Mouse (Mus musculus) brown adipose tissue, adult 24 weeks (tissue): Measurements from ENCODE around the gene Gprc5c. TPM values are rescaled to one million over a fixed set of nuclear protein-coding genes. Genes with fewer than 3 reads are reported as not detected.

Experiments
- H3K27ac ChIP-seq: fragments of 200-500 bp; replicated peaks from 2 replicates; pipeline ENCODE4 v1.5.1; 2012; ENCODE audit warnings: low read depth, mild to moderate bottlenecking, low read length
- H3K4me1 ChIP-seq: fragments of 200-500 bp; 2 replicates; pipeline ENCODE4 v1.6.1; 2012; ENCODE audit warnings: low read length, mixed read lengths; ENCODE audit not compliant: control insufficient read depth, insufficient read depth, insufficient read length
- H3K4me3 ChIP-seq: fragments of 200-500 bp; 2 replicates; pipeline ENCODE4 v1.5.1; 2012; ENCODE audit warnings: low read depth, mild to moderate bottlenecking, low read length, moderate library complexity; ENCODE audit not compliant: insufficient read depth
- polyA plus RNA-seq: library from polyadenylated mRNA; stranded (reverse); fragments of >200 nt; gene quantifications from 2 replicates; pipeline ENCODE4 v1.2.4, GENCODE M21; 2012; ENCODE audit not compliant: missing spikeins, insufficient read depth, insufficient read length

Gprc5c gene
- polyA plus RNA-seq, 1 experiment: 8.4 TPM

- Histone ChIP-seq H3K27ac (no peak overlapping the region), H3K4me3 (no peak overlapping the region), H3K4me1 (0 out of 2 replicates have a peak, but pooled peaks cover 2% of the 10 kb centered on the region)
Measured at GRCm38 (mm10) chr11:114871540-114871939, 20.6 kb downstream of the Gprc5c start.

- Histone ChIP-seq H3K27ac (no peak overlapping the region), H3K4me1 (peaks cover 5% of the 10 kb centered on the region; the same call in 1 of the 2 replicates), H3K4me3 (no peak overlapping the region)
Measured at GRCm38 (mm10) chr11:114873022-114873817, 22.3 kb downstream of the Gprc5c start.

DNA sequence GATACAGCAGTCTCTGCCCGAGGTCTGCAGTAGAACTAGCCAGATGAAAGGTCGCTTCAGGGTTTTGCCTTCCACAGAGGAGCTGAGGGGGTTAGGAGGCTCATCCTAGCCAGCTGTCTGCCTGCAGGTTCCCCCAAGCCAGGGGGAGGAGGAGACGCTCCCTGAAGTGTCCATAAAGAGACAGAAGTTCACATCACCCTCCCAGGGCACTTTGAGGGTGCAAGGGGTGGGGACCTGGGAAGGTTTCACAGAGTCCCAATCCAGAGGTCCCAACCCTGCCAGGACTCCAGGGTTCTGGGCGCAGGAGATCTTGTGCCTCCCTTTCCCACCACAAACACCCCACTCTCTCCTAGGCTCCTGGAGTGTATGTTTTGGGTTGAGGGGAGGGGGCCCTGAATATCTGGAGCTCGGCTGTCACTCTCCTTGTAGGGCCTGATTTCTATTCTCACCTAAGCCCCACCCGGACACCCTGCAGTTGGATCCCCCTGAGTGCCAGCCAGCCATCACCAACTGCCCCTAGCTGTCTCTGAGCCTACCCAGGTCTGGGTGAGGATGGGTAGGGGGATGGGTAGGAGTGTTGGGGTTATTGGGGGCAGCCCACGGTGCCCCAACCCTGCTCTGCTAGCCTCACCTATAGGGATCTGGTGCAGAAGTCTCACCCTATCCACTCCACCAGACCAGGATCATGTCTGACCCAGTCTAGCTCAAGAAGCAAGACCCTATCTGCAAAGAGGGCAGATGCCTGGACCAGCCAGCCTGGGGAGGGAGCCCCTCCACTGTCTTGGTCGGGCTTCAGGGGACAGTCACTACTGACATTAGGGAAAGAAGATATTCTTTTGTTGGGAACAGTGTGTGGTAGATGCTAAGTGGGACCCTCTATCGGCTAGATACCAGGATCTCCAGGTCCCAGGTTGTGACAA is 23.5 kb downstream of the Gprc5c start:
- H3K27ac ChIP-seq: no peak overlapping the region
- H3K4me1 ChIP-seq: peaks cover 5% of the 10 kb centered on the region; the same call in 1 of the 2 replicates
- H3K4me3 ChIP-seq: no peak overlapping the region

DNA sequence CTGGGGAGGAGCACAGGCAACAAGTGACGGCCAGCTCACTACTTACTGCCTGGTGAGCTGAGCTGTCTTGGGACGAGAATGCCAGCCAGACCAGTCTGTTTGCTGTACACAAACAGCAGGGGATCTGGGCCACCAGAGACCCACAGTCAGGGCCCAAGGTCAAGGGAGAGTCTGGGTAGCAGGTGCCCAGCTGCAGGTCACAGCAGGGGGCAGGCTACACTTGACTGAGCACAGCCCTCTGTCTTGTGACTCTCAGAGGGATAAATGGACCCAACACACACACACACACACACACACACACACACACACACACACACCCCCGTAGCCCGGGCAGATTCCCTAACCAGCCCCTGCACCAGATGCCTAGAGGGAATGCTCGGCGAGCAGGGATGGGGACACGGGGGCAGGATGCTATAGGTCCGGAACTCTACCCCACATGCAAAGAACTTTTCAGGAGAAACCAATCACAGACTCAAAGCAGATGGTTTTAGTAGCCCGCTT is 24.4 kb downstream of the Gprc5c start:
- Histone ChIP-seq H3K27ac (no peak overlapping the region), H3K4me3 (no peak overlapping the region), H3K4me1 (peaks cover 5% of the 10 kb centered on the region; the same call in 1 of the 2 replicates)

DNA sequence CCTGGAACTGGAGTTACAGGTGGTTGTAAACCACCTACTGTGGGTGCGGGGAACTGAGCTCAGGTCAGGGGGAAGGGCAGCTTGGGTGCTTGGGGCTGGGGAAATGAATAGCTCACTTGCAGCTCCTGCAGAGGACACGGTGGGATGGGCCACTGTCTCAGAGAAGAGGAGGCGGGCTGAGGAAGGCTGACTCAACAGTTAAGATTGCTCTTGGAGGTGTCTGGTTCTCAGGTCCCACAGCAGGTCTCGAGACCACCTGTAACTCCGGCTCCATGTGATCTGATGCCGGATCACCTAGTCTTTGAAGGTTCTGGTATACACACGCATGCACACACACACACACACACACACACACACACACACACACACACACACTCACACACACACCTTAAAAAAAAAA is 25.2 kb downstream of the Gprc5c start:
- no peak overlapping the region for H3K27ac ChIP-seq

GRCm38 (mm10) chr11:114876621-114877020 is 25.7 kb downstream of the Gprc5c start:
- Histone ChIP-seq H3K4me1 (peaks cover 5% of the 10 kb centered on the region; the same call in 1 of the 2 replicates), H3K4me3 (no peak overlapping the region), H3K27ac (0 out of 2 replicates have a peak overlapping the region, but pooled peaks have one; percentile 40)

More for the DNA sequence above, 25.2 kb downstream of the Gprc5c start:
- peaks cover 5% of the 10 kb centered on the region; the same call in 1 of the 2 replicates for H3K4me1 ChIP-seq
- no peak overlapping the region for H3K4me3 ChIP-seq

DNA sequence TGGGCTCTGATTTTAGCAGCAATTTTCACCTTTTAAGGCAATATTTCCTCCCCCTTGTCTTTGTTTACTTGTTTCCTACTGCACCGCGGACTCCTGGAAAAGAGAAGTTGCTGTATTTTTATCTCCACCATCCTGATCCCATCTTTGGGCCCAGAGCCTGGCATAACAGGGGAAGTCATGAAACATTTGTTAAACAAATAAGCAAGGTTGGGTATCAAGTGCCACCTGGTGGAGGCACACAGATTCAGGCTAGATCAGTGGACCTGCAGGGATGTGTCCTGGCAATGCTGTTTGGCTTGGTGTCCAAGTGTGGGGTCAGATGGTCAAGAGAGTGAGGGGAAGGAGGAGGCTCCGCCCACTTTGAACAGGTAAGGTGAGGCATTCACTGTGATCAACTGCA is 26.2 kb downstream of the Gprc5c start:
- H3K27ac ChIP-seq: no peak overlapping the region
- no peak overlapping the region for H3K4me3 ChIP-seq
- peaks cover 5% of the 10 kb centered on the region; the same call in 1 of the 2 replicates for H3K4me1 ChIP-seq

DNA sequence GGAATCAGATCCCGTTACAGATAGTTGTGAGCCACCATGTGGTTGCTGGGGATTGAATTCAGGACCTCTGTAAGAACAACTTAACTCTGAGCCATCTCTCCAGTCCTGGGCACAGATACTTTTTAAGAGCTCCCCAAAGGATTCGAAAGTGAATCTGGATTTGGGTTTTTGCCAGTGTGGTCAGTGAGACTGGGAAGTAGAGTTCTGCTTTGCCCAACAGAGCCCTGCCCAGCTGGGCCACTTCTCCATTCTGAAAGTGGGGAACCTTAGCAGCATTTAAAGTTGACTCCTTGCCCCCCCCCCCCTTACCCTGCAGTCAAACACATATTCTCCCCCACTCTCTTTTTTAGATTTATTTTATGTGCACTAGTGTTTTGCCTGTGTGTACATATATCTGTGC is 28.7 kb downstream of the Gprc5c start:
- Histone ChIP-seq H3K27ac (0 out of 2 replicates have a peak overlapping the region, but pooled peaks have one; percentile 30), H3K4me3 (no peak overlapping the region), H3K4me1 (peaks cover 5% of the 10 kb centered on the region; the same call in 1 of the 2 replicates)

- peak overlapping the region; percentile 30; the same call in 1 of the 2 replicates for H3K27ac ChIP-seq
- H3K4me3 ChIP-seq: no peak overlapping the region
- peaks cover 3% of the 10 kb centered on the region; the same call in 1 of the 2 replicates for H3K4me1 ChIP-seq
Measured at GRCm38 (mm10) chr11:114880185-114880584, 29.2 kb downstream of the Gprc5c start.

DNA sequence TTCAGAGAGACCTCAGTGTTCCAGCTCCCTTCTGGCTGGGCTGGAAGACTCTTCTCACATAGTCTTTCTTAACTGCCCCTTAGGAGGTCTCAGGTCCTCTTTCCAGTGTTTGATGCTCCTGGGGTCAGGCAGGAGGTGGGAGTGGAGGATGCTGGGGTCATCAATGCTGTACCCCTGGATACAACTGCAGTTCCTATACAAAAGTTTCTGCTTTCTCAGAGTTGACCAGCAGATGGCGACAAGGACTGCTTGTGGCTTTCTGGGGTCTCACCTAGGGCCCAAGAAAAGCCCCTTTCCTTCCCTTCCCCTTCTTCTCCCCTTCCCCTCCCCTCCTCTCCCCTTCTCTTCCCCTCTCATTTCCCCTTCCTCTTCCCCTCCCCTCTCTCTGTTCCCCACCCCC is 29.6 kb downstream of the Gprc5c start:
- H3K4me1 ChIP-seq: peaks cover 3% of the 10 kb centered on the region; the same call in 1 of the 2 replicates
- no peak overlapping the region for H3K4me3 ChIP-seq
- H3K27ac ChIP-seq: peak overlapping the region; percentile 30; the same call in 1 of the 2 replicates

DNA sequence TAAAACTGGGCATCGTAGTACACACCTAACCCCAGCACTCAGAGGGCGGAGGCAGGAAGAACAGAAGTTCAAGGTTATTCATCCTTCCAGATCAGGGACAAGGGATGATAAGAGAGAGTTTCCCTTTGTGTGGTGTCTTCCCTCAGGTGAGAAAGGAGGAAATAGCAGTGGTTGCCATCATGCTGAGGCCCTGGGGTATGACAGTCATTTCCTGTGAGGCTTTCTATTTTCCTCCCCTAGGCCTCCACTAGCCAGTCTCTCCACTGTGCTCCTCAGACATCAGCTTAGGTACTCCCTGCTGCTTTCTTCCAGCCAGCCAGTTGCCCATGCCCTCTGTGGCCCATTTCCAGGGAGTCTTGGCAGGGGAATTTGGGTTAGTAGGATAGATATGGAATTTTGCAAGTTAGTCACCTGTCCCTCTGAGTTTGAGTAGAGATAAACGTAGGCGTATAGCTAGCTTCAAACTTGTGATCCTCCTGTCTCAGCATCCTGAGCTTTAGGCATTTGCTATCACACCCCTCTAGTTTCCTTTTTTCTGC is 32.4 kb downstream of the Gprc5c start:
- no peaks in the 10 kb centered on the region for H3K4me1 ChIP-seq
- H3K27ac ChIP-seq: no peak overlapping the region
- no peak overlapping the region for H3K4me3 ChIP-seq

DNA sequence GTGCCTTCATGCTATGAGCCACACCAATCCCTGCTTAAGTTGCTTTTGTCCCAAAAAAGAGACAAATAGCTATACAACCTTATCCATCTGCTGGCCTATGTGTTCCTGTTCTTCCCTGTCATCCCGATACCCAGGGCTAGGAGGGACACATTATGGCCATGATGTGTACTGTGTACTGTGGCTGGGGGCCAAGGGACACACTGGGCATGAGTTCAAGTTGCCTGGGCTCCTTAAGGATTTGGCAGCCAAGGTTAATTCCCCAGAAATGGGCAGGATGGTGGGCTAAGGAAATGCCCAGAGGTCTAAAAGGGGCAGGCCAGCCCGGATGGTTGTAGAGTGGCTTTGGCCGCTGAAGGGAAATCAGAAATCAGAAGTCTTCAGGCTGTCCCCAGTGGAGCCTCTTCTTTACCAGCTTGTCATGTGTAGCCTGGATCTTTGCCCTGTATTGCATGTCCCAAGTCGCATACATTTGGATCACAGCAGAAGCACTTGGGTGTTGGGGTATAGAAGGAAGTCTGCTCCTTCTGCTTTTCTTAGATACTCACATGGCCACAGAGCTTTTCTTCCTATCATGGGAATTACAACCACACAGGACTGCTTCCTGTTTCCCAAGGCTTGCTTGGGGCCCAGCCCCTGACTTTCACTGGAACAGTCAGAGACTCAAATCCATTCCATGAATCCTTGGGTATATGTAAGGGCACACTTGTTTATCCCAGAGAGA is 33.6 kb downstream of the Gprc5c start:
- H3K4me3 ChIP-seq: no peak overlapping the region
- no peaks in the 10 kb centered on the region for H3K4me1 ChIP-seq
- peak overlapping the region; percentile 70 for H3K27ac ChIP-seq

DNA sequence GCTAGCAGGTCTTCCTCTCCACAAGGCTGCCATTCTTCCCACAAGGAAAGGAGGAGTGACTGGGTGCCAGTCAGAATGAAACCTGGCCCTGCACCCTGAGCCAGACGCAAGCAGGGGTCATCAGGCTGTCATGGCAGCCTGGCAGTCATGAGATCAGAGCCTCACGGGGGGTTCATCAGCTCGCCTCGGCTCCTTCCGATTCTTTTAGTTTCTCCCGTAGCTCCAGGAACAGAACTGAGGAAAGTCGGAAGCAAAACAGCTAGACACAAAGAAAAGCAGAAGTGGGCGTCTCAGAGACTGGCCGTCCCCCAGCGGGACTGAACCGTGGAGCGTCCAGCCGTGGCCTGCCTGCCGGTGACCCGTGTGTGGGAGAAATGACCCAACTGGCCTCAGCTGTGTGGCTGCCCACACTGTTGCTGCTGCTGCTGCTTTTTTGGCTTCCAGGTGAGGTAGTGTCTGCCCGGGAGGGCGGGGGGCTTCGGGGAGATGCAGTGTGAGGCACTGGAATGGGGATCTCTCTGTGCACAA is 39.1 kb downstream of the Gprc5c start, which contains the start of gene Cd300a:
Cd300a (plus strand) TSS at position 51 of the 528 bp plus-strand sequence.
- H3K27ac ChIP-seq: peak within 1 kb of the TSS; percentile 62

GRCm38 (mm10) chr11:114890542-114890941 is 39.6 kb downstream of the Gprc5c start:
- H3K4me1 ChIP-seq: no peaks in the 10 kb centered on the region; the same call in 1 of the 2 replicates
- H3K27ac ChIP-seq: peak overlapping the region; percentile 38
- peak overlapping the region; percentile 37 for H3K4me3 ChIP-seq

More for the DNA sequence above, 39.1 kb downstream of the Gprc5c start, which contains the start of gene Cd300a:
- Histone ChIP-seq H3K4me3 (peak within 1 kb of the TSS; percentile 37), H3K4me1 (no peaks in the 10 kb centered on the region; the same call in 1 of the 2 replicates)
